Mouse (Mus musculus): Measurements from ENCODE around the gene Dlgap3. TPM values are rescaled to one million over a fixed set of nuclear protein-coding genes. Genes with fewer than 3 reads are reported as not detected.

The Dlgap3 gene
- polyA plus RNA-seq, 1 experiment from 2014 or later, result 5.7 TPM

DNA sequence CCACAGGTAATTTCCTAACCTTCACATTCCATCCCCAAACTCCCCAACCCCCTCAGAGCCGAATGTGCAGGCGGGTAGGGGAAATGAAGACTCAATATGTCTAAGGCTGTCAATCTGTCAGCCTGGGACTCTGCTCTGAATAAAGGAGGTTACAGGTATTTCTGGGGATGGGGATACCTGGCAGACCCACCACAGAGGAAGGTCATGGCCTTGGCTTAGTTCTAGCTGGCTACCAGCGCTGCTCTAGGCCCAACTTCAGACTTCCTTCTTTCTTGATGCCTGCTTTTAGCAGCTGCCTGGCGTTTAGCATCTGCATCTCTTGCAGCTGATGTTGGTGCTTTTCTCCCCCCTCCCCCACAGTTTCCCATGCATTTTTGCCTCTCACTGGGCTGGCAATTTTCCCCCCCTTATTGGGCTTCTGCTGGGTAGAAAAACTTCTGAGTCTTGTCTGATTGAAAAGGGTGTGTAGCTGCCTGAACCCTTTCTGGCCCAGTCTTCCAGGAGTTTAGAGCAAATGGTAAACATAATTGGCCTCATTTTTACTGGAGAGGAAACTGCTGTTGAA lies 2.4 kb downstream of the Dlgap3 start:
- no peak overlapping the region for H3K9ac ChIP-seq (ENCODE audit: low read length)
- no peaks in the 10 kb centered on the region for H3K9me3 ChIP-seq (ENCODE audit: control insufficient read depth, low read length)
- peaks cover 3% of the 10 kb centered on the region; the same call in 1 of the 2 replicates for H3K4me1 ChIP-seq (ENCODE audit: control insufficient read depth, insufficient read depth, low read length)
- no peak overlapping the region for H3K4me3 ChIP-seq (ENCODE audit: low read depth, low read length)
- H3K4me2 ChIP-seq (ENCODE audit: low read depth), result no peak overlapping the region
- H3K27ac ChIP-seq (ENCODE audit: low read depth, low read length), result no peak overlapping the region
- ATAC-seq (ENCODE audit: insufficient read depth, low FRiP score, low TSS enrichment) (no peak), DNase-seq (ENCODE audit: low spot score) (no peak)
- H3K36me3 ChIP-seq (ENCODE audit: control insufficient read depth, insufficient read depth, low read length), result no peaks in the 10 kb centered on the region
- 58% methylated on average over 4 of the region's 4 CpGs for WGBS
- peaks cover 15% of the 10 kb centered on the region for H3K27me3 ChIP-seq (ENCODE audit: control insufficient read depth, insufficient read depth, low read length)

DNA sequence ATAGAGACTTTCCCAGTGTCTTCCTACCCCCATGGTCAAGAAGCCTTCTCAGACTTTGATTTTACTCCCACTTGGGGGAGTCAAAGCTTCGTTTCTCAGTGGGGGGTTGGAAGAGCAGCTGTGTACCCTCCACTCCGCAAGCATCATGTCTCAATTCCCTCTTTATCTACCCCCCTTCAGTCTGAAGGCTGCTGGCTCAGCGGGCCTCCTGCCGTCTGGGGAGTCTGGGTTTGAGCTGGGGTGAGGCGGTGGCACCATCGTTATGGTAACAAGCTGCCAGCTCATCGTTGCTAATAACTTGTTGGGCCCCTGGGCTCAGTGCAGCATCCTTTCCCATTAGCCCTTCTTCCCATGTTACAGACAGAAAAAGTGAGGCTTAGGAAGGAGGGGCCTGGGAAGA lies 3.1 kb downstream of the Dlgap3 start:
- Histone ChIP-seq H3K27me3 (ENCODE audit: control insufficient read depth, insufficient read depth, low read length) (peaks cover 15% of the 10 kb centered on the region), H3K9ac (ENCODE audit: low read length) (no peak overlapping the region), H3K4me2 (ENCODE audit: low read depth) (no peak overlapping the region), H3K4me1 (ENCODE audit: control insufficient read depth, insufficient read depth, low read length) (peaks cover 3% of the 10 kb centered on the region; the same call in 1 of the 2 replicates), H3K36me3 (ENCODE audit: control insufficient read depth, insufficient read depth, low read length) (no peaks in the 10 kb centered on the region), H3K27ac (ENCODE audit: low read depth, low read length) (no peak overlapping the region), H3K4me3 (ENCODE audit: low read depth, low read length) (no peak overlapping the region), H3K9me3 (ENCODE audit: control insufficient read depth, low read length) (no peaks in the 10 kb centered on the region)
- ATAC-seq (ENCODE audit: insufficient read depth, low FRiP score, low TSS enrichment), result no peak
- DNase-seq (ENCODE audit: low spot score), result no peak
- WGBS, result 23% methylated on average over 7 of the region's 7 CpGs

DNA sequence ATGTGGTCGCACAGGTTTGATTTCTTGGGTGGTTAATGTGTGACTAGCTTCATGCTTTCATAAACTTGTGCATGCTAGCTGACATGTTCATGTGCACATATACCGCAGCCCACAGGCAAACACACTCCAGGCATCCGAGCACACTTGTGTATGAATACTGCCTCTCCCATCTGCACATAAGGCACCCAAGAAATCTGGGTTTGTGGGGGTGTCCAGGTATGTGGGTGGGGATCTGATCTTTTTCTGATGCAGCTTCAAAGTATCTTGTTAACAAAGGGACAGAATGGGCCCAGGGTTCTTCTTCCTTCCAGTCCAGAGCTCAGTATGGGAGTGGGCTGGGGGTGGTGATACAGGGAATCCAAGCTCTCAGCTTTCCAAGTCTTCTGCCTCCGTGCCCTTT lies 3.6 kb downstream of the Dlgap3 start:
- no peak overlapping the region for H3K4me3 ChIP-seq (ENCODE audit: low read depth, low read length)
- ATAC-seq (ENCODE audit: insufficient read depth, low FRiP score, low TSS enrichment), result no peak
- WGBS, result 70% methylated on average over 4 of the region's 4 CpGs
- H3K27ac ChIP-seq (ENCODE audit: low read depth, low read length), result no peak overlapping the region
- no peak overlapping the region for H3K4me2 ChIP-seq (ENCODE audit: low read depth)
- peaks cover 3% of the 10 kb centered on the region; the same call in 1 of the 2 replicates for H3K4me1 ChIP-seq (ENCODE audit: control insufficient read depth, insufficient read depth, low read length)
- no peak overlapping the region for H3K9ac ChIP-seq (ENCODE audit: low read length)
- no peak for DNase-seq (ENCODE audit: low spot score)
- H3K36me3 ChIP-seq (ENCODE audit: control insufficient read depth, insufficient read depth, low read length), result no peaks in the 10 kb centered on the region
- no peaks in the 10 kb centered on the region for H3K9me3 ChIP-seq (ENCODE audit: control insufficient read depth, low read length)
- H3K27me3 ChIP-seq (ENCODE audit: control insufficient read depth, insufficient read depth, low read length), result peaks cover 13% of the 10 kb centered on the region

DNA sequence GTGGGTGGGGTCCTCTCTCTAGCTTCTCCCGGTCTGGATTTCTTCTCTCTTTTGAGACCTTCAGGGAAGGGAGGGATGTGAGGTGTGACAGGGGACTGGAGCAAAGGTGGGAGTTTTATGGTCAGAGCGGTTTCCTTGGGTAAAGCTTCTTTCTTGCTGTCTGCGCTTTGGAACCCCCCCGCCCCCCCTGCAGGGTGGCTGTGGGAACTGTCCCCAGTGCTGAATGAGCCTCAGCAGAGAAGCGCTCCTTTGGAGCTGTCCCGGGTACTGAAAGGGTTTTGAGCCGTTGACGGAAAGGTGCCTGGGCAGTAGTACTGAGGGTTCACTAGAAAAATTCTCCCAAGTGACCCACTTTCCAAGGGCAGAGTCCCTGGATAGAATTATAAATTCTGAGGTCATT lies 4.5 kb downstream of the Dlgap3 start:
- Histone ChIP-seq H3K4me1 (ENCODE audit: control insufficient read depth, insufficient read depth, low read length) (peaks cover 3% of the 10 kb centered on the region; the same call in 1 of the 2 replicates), H3K9ac (ENCODE audit: low read length) (no peak overlapping the region), H3K9me3 (ENCODE audit: control insufficient read depth, low read length) (no peaks in the 10 kb centered on the region), H3K4me2 (ENCODE audit: low read depth) (no peak overlapping the region), H3K4me3 (ENCODE audit: low read depth, low read length) (no peak overlapping the region), H3K36me3 (ENCODE audit: control insufficient read depth, insufficient read depth, low read length) (no peaks in the 10 kb centered on the region), H3K27me3 (ENCODE audit: control insufficient read depth, insufficient read depth, low read length) (peaks cover 5% of the 10 kb centered on the region; the same call in 1 of the 2 replicates), H3K27ac (ENCODE audit: low read depth, low read length) (no peak overlapping the region)
- ATAC-seq (ENCODE audit: insufficient read depth, low FRiP score, low TSS enrichment), result no peak
- peak; percentile 65 for DNase-seq (ENCODE audit: low spot score)
- WGBS, result 2% methylated on average over 8 of the region's 8 CpGs

DNA sequence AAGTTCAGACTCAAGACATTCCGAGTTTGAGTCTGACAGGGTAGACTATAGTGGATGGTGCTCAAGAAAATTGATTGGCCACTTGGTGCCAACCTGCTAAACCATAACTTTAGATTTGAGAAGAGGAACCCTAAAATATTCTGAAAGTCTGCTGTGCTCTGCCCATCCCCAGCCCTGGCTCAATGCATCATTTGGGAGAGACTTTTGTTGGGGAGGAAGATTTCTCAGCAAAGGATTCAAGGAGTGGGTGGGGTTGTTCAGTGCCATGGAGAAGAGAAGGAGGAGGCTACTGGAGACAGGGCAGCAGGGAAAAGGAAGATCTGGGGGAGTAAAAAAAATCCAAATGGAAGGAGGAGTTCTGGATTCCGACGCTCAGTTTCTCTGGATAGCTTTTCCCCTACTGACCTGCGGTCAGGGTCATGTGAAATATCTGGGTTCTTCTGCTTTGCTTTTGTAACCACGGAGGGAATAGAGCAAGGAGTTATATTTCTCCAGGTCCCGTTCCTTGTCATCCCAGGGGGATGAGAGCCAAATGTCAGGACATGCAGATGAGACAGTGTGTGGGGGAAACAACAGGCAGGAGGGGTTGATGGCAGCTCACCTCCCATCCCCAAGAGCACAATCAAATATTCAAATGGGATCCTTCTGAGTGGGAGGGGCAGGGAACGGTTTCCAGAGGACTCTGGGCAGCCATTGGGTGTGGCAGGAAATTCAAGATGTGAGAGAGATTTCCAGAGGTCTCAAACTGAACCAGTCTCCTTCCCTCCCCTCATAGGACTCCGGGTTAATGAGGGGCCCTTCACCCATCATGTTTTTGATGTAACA lies 5.3 kb downstream of the Dlgap3 start:
- no peak overlapping the region for H3K4me3 ChIP-seq (ENCODE audit: low read depth, low read length)
- H3K27ac ChIP-seq (ENCODE audit: low read depth, low read length), result no peak overlapping the region
- no peaks in the 10 kb centered on the region for H3K36me3 ChIP-seq (ENCODE audit: control insufficient read depth, insufficient read depth, low read length)
- WGBS, result 55% methylated on average over 8 of the region's 8 CpGs
- H3K4me1 ChIP-seq (ENCODE audit: control insufficient read depth, insufficient read depth, low read length), result peaks cover 3% of the 10 kb centered on the region; the same call in 1 of the 2 replicates
- peaks cover 5% of the 10 kb centered on the region; the same call in 1 of the 2 replicates for H3K27me3 ChIP-seq (ENCODE audit: control insufficient read depth, insufficient read depth, low read length)
- H3K4me2 ChIP-seq (ENCODE audit: low read depth), result no peak overlapping the region
- no peaks in the 10 kb centered on the region for H3K9me3 ChIP-seq (ENCODE audit: control insufficient read depth, low read length)
- H3K9ac ChIP-seq (ENCODE audit: low read length), result no peak overlapping the region
- DNase-seq (ENCODE audit: low spot score) (no peak), ATAC-seq (ENCODE audit: insufficient read depth, low FRiP score, low TSS enrichment) (no peak)

DNA sequence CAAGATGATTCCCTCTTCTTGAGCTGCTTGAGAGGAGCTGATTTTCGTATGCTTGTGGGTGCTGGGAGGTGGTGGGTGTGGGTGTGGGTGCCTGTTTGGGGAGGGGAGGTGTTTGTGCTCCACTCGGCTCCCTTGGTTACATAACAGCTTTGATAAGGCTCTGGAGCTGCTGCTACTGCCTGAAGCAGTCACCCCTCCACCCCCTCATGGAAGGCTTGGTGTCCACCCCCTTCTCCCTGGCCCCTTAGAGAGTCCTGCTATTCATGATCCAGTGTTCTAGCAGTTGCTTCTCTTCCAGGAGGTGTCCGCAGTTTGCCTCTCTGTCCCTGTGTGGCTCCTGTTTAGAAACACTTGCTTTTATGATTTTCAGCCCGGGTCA lies 5.9 kb downstream of the Dlgap3 start:
- Histone ChIP-seq H3K9ac (ENCODE audit: low read length) (no peak overlapping the region), H3K9me3 (ENCODE audit: control insufficient read depth, low read length) (no peaks in the 10 kb centered on the region), H3K27ac (ENCODE audit: low read depth, low read length) (no peak overlapping the region), H3K4me2 (ENCODE audit: low read depth) (no peak overlapping the region), H3K4me1 (ENCODE audit: control insufficient read depth, insufficient read depth, low read length) (no peaks in the 10 kb centered on the region), H3K4me3 (ENCODE audit: low read depth, low read length) (no peak overlapping the region), H3K36me3 (ENCODE audit: control insufficient read depth, insufficient read depth, low read length) (no peaks in the 10 kb centered on the region), H3K27me3 (ENCODE audit: control insufficient read depth, insufficient read depth, low read length) (peaks cover 5% of the 10 kb centered on the region; the same call in 1 of the 2 replicates)
- DNase-seq (ENCODE audit: low spot score), result no peak
- WGBS, result 59% methylated on average over 4 of the region's 4 CpGs
- ATAC-seq (ENCODE audit: insufficient read depth, low FRiP score, low TSS enrichment), result no peak

DNA sequence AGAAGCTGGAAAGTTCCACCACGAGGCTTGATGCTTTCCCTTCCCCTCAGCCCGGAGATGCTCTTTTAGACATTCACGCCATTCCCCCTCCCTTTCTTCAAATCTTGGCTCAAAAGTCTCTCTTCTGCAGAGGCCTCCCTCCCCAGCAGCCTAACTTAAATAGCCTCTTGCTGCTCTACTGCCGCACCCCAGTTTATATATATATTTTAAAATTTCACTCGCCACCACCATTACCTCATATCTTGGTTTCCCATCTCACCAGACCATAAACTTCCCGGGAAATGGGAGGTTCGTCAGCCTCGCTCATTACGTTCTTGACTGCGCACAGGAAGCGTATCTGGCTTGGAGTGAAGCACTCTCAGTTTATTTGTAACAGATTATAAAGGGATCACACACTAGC lies 9.0 kb downstream of the Dlgap3 start:
- H3K9ac ChIP-seq (ENCODE audit: low read length), result no peak overlapping the region
- ATAC-seq (ENCODE audit: insufficient read depth, low FRiP score, low TSS enrichment) (no peak), DNase-seq (ENCODE audit: low spot score) (no peak)
- H3K4me3 ChIP-seq (ENCODE audit: low read depth, low read length), result no peak overlapping the region
- no peak overlapping the region for H3K4me2 ChIP-seq (ENCODE audit: low read depth)
- no peaks in the 10 kb centered on the region for H3K4me1 ChIP-seq (ENCODE audit: control insufficient read depth, insufficient read depth, low read length)
- no peak overlapping the region for H3K27ac ChIP-seq (ENCODE audit: low read depth, low read length)
- WGBS, result 84% methylated on average over 11 of the region's 11 CpGs
- no peaks in the 10 kb centered on the region for H3K9me3 ChIP-seq (ENCODE audit: control insufficient read depth, low read length)
- no peaks in the 10 kb centered on the region for H3K36me3 ChIP-seq (ENCODE audit: control insufficient read depth, insufficient read depth, low read length)
- H3K27me3 ChIP-seq (ENCODE audit: control insufficient read depth, insufficient read depth, low read length), result no peaks in the 10 kb centered on the region

DNA sequence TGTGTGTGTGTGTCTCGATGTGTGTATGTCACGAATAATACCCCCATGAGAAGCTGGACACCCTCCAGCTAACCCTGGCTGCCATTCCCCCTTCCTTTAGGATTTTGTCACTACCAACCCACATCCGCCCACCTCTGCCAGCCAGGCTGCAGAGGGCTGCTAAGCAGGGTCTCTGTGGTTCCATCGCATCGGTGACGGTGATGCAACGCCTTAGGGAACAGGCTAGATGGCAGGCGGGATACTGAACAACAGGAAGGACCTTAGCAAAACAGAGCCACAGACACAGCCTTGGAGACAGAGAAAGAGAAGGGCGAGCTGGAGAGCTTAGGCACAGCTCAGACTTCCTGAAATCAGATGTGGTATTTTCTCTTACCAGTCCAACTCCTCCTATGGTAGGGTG lies 9.7 kb downstream of the Dlgap3 start:
- Histone ChIP-seq H3K9me3 (ENCODE audit: control insufficient read depth, low read length) (no peaks in the 10 kb centered on the region), H3K4me1 (ENCODE audit: control insufficient read depth, insufficient read depth, low read length) (no peaks in the 10 kb centered on the region), H3K36me3 (ENCODE audit: control insufficient read depth, insufficient read depth, low read length) (no peaks in the 10 kb centered on the region), H3K9ac (ENCODE audit: low read length) (no peak overlapping the region; the same call in 1 of the 2 replicates), H3K4me2 (ENCODE audit: low read depth) (no peak overlapping the region), H3K27ac (ENCODE audit: low read depth, low read length) (no peak overlapping the region), H3K27me3 (ENCODE audit: control insufficient read depth, insufficient read depth, low read length) (no peaks in the 10 kb centered on the region), H3K4me3 (ENCODE audit: low read depth, low read length) (no peak overlapping the region)
- ATAC-seq (ENCODE audit: insufficient read depth, low FRiP score, low TSS enrichment) (no peak), DNase-seq (ENCODE audit: low spot score) (no peak)
- WGBS, result 53% methylated on average over 9 of the region's 9 CpGs
